Mouse (Mus musculus) heart, adult 2 months (tissue): Measurements from ENCODE around the gene Fam129c.

ENCODE experiments used
- CTCF ChIP-seq: fragments of 200-600 bp; IDR thresholded peaks from 2 replicates; pipeline ENCODE4 v1.8.1; 2022; ENCODE audit warnings: antibody characterized with exemption, mild to moderate bottlenecking, moderate library complexity
- POLR2A ChIP-seq: fragments of 200-500 bp; IDR thresholded peaks from 2 replicates; pipeline ENCODE4 v1.6.1; 2011; ENCODE audit warnings: mild to moderate bottlenecking, low read depth, low read length, control low read depth; ENCODE audit not compliant: insufficient read depth

DNA sequence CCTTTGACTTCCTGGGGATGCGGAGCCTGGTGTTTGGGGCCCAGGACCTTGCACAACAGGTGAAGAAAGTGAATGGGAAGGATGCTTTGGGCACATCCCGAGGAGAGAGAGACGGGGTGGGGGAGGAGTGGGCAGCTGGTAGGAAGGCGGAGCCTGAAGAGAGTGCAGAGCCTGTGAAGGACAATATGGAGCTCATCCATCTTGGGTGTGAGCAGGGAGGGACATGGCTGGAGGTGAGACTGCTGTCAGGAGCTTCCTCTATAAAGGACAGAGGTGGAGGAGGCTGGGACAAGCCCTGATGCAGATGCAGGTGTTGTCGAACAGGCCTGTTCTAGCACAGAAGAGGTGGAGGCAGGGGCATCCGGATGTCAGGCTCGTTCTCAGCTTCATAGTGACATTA, 6.6 kb downstream of the Fam129c start:
- TF ChIP-seq POLR2A (no peak), CTCF (no peak)
